Mouse (Mus musculus) CD4-positive, CD25-positive, alpha-beta regulatory T cell, adult 4 months (primary cell): ENCODE data around the gene Btrc. TPM values are rescaled to one million over a fixed set of nuclear protein-coding genes. Genes with fewer than 3 reads are reported as not detected.
"Not testable (repeated sequence)": the region's sequence is repeated elsewhere in the genome, so short reads cannot be mapped to it uniquely, and the experiment has no call there.

Source experiments
- ATAC-seq: one replicate; pipeline ENCODE4 v1.8.0; 2017
- polyA plus RNA-seq, 2 experiments: library from polyadenylated mRNA; unstranded; fragments of 100-300 nt; shearing (Covaris generic); gene quantifications; one replicate each; pipeline ENCODE4 v1.2.1; 2017

Btrc gene
- polyA plus RNA-seq, 2 experiments from 2014 or later, result 34.2 to 38.6 TPM

DNA sequence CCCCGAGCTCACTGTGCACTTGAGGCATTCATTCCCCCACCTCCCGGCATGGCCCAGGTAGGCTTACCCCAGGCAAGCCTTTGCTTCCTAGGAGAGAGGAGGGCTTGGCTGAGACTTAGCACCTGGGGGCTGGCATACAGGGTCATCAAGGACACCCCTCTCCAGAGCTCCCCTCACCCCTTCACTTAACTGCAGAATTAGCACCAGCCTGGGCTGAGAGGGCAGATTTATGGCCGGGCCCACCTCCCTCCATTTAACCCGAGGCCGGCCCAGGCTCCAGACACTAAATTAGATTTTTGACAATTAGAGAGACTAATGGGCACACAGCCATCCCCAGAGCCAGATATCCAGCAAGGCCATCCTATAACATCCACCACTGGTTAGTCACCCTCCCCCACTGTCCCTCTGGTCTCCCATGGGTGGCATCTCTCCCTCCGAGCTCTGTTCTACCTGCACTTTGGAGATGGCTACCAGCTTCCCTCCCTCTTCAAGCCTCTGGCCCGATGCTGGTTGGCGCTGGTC lies 171.7 kb downstream of the Btrc start:
- ATAC-seq, result no peak

GRCm38 (mm10) chr19:45535929-45536328 lies 172.4 kb downstream of the Btrc start:
- ATAC-seq, result no peak

DNA sequence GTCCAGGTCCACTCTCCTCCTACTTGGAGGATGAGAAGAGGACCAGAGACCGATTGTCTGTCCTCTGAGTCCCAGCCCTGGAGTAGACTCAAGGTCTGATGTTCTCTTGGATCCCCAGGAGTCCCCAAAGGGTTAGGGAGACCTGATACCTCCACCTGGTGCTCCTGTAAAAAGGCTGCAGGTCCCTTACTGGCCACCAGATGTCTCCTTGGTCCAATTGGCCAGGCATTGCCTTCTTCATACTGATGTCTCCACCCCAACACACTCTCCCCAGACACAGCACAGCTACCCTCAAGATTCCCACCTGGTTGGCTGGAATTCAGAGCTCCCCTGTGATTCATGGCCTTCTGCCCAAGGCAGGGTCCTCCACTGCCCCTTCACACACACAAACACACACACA lies 174.0 kb downstream of the Btrc start:
- ATAC-seq, result peak; percentile 72

- no peak for ATAC-seq
Observed at GRCm38 (mm10) chr19:45540657-45541408, 177.3 kb downstream of the Btrc start.

- ATAC-seq, result no peak
Observed at GRCm38 (mm10) chr19:45541409-45542041, 178.0 kb downstream of the Btrc start.

GRCm38 (mm10) chr19:45542061-45542460 lies 178.5 kb downstream of the Btrc start:
- no peak for ATAC-seq

- no peak for ATAC-seq
Observed at GRCm38 (mm10) chr19:45544152-45544924, 180.8 kb downstream of the Btrc start.

GRCm38 (mm10) chr19:45544925-45545321 lies 181.4 kb downstream of the Btrc start:
- ATAC-seq, result peak; percentile 81

GRCm38 (mm10) chr19:45548196-45548595 lies 184.7 kb downstream of the Btrc start:
- not testable (repeated sequence) for ATAC-seq

GRCm38 (mm10) chr19:45549128-45549915 lies 185.8 kb downstream of the Btrc start:
- ATAC-seq, result no peak

DNA sequence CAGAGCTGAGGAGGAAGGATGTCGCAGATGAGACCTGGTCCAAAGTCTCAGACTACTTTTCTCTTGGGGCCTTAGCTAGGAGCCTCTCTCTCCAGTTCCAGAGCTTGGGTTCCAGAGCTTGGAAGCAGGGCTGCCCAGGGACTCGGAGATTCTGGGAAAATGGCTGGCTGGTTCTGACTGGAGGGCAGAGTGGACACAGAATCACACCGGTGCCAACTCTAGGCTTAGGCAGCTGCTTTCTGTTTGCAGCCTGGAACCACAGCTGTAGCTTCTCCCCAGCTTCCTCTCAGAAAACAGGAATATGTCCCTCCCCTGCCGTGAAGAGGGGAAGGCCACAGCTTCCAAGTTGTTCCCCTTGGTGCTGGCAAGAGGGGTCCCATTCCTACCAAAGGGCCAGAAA lies 186.4 kb downstream of the Btrc start:
- no peak for ATAC-seq

- no peak for ATAC-seq
Observed at GRCm38 (mm10) chr19:45552187-45552586, 188.7 kb downstream of the Btrc start.

DNA sequence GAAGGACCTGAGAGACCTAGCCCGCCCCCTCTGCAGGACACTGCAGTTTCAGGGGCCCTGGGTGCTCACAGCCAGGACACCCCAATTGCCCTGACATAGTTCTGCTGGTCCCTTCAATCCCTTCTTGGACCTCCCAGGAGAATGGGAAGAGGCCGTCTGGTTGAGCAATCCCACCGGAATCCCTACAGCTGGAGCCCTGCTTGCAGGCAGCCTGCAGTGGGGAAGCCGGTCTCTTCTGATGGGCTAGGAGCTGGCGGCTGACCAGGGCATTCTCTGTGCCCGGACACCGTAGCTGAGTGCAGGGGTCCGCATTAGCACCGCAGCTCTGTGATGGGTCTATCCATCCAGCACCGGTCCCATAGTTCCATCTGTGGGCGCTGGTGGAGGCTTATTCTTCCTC lies 190.6 kb downstream of the Btrc start:
- no peak for ATAC-seq

DNA sequence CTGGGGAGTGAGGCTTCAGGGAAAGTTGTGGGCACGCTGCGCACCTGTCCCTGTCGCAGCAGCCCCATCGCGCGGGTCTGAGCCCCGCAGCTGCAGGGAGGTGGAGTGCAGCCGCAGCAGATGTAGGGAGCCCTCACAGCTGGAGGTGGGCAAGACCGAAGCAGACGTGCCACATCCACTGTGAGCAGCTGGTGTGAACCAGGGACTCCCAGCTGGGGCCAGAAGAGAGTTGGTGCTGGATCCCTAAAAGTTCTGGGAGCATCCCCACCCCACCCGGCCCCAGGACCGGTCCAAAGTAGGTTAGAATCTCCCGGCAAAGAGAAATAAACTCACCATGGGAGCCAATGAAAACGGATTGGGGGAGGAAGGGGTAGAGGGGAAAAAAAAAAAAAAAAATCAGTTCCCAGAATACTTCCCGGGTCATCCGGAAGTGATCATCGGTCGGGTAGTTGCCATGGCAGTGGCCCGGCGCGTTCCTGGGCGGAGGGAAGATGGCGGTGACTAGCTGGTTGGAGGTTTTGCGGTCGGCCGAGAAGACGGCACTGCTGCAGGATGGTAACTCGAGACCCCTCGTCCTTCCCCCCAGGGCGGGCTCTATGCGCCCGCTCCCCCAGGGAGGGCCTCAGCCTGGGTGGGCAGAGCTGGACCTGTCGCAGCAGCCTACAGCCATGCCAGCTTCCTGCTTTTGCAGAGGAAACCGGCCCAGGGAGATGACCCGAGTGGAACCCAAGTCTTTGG lies 196.8 kb downstream of the Btrc start, which contains the start of the genes Poll and Gm17018:
Gene Poll (minus strand): TSS at position 379 of the 738 bp plus-strand sequence.
Gene Gm17018 (plus strand): TSS at position 463 of the 738 bp plus-strand sequence.
- ATAC-seq, result peak; percentile 97

- no peak for ATAC-seq
Observed at GRCm38 (mm10) chr19:45565925-45566715, 202.6 kb downstream of the Btrc start.

DNA sequence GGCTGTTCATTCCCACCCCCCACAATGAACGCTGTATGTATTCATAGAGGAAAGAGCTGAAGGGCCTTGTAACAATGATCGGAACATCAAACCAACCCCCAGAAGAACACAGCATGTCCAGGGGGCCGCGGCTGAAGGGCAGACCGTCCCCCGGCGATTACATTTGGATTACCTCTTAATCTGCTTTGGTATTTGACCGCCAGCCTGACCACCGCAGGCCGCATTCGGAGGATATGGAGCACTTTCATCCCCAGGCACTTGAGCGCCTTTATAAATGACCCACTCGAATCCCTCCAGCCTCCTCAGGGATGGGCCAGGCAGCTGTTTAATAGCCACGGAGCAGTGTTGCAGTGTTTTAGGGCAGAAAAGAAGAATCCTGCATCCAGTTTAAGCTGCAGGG lies 203.8 kb downstream of the Btrc start:
- ATAC-seq, result no peak

DNA sequence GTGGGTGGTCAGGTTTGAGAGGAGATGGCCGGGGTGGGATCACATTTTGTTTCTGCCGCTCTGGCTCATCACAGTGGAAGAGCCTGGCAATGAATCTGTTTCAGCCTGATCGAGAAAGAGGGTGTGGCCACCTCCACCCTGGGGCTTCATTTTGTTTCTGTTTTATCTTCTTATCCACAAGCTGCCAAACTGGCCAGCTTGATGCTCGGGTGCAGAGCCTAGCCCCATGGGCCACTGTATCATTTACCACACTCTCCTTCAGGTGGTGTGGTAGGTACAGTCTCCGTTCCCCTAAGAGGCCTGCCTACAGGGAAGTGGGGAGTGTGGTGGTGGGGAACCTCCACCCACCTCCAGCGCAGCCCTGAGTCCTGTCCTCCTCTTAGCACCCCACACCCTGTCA lies 209.5 kb downstream of the Btrc start:
- ATAC-seq, result no peak

GRCm38 (mm10) chr19:45573861-45574267 lies 210.3 kb downstream of the Btrc start:
- ATAC-seq, result peak; percentile 74

- no peak for ATAC-seq
Observed at GRCm38 (mm10) chr19:45574339-45574898, 210.9 kb downstream of the Btrc start.

DNA sequence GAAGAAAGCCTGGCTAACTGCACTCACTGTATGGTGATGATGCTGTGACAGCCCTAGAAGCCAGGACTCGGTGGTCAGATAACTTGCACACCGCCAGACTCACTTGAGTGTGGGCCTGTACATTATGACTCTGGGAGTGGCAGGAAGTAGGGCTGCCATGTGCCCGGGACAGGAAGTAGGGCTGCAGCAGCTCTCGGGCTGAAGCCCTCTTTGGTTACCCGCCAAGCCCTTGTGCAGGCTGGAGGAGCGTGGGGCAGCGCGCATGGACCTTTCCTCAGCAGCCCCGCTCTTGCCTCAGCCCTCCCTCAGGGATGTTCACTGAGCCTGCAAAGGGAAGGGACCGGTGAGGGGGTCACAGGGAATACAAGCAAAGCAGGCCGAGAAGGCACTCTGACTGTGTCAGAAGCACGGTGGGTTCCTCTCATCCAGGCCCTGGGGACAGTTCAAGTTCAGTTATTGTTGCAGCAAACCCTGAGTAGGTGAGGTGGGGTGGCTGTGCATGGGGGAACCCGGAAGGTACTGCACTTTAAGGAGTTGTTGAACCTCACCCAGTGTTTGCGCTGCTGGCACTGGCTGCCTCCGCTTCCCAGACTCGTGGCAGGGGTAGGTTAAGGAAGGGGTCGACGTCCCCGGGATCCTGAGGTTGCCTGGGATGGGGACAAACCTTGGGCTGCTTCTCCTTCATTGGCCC lies 211.6 kb downstream of the Btrc start:
- ATAC-seq, result peak; percentile 60
